Mouse (Mus musculus): ENCODE data around the gene Hic2.
A peak's percentile ranks its signal among the peaks of the same experiment; 100 is the strongest.

Gene Hic2

GRCm38 (mm10) chr16:17234499-17234895, 1.1 kb downstream of the Hic2 start:
- DNase-seq, result peak; percentile 64

- peak; percentile 49 for DNase-seq
Observed at GRCm38 (mm10) chr16:17234916-17235665, 1.7 kb downstream of the Hic2 start.

GRCm38 (mm10) chr16:17237634-17238033, 4.3 kb downstream of the Hic2 start:
- no peak for DNase-seq

GRCm38 (mm10) chr16:17239409-17239808, 6.0 kb downstream of the Hic2 start:
- no peak for DNase-seq

- DNase-seq, result no peak
Observed at GRCm38 (mm10) chr16:17243731-17244130, 10.4 kb downstream of the Hic2 start.

- DNase-seq, result no peak
Observed at GRCm38 (mm10) chr16:17244996-17245395, 11.6 kb downstream of the Hic2 start.

GRCm38 (mm10) chr16:17247727-17248126, 14.4 kb downstream of the Hic2 start:
- DNase-seq, result no peak

GRCm38 (mm10) chr16:17249135-17249534, 15.8 kb downstream of the Hic2 start:
- no peak for DNase-seq

- DNase-seq, result peak; percentile 83
Observed at GRCm38 (mm10) chr16:17251539-17251938, 18.2 kb downstream of the Hic2 start.

GRCm38 (mm10) chr16:17252086-17252726, 18.8 kb downstream of the Hic2 start:
- DNase-seq, result no peak

- no peak for DNase-seq
Observed at GRCm38 (mm10) chr16:17252841-17253240, 19.5 kb downstream of the Hic2 start.

- no peak for DNase-seq
Observed at GRCm38 (mm10) chr16:17254005-17254597, 20.7 kb downstream of the Hic2 start.

- no peak for DNase-seq
Observed at GRCm38 (mm10) chr16:17255270-17255669, 21.9 kb downstream of the Hic2 start.

- DNase-seq, result no peak
Observed at GRCm38 (mm10) chr16:17257359-17257821, 24.0 kb downstream of the Hic2 start.

GRCm38 (mm10) chr16:17258917-17259316, 25.5 kb downstream of the Hic2 start:
- DNase-seq, result no peak

- DNase-seq, result no peak
Observed at GRCm38 (mm10) chr16:17261341-17261740, 28.0 kb downstream of the Hic2 start.

GRCm38 (mm10) chr16:17266113-17266512, 32.7 kb downstream of the Hic2 start:
- no peak for DNase-seq

GRCm38 (mm10) chr16:17267937-17268336, 34.6 kb downstream of the Hic2 start:
- DNase-seq, result no peak

GRCm38 (mm10) chr16:17269872-17270271, 36.5 kb downstream of the Hic2 start:
- no peak for DNase-seq

- peak; percentile 67 for DNase-seq
Observed at GRCm38 (mm10) chr16:17271124-17271523, 37.8 kb downstream of the Hic2 start.

GRCm38 (mm10) chr16:17271856-17272255, 38.5 kb downstream of the Hic2 start:
- no peak for DNase-seq

GRCm38 (mm10) chr16:17275721-17276120, 42.3 kb downstream of the Hic2 start, which contains the start of gene Tmem191c:
Gene Tmem191c, plus strand, starts transcription at chr16:17276077.
- DNase-seq, result no peak

- DNase-seq, result peak; percentile 89
Observed at GRCm38 (mm10) chr16:17276164-17277151, 43.1 kb downstream of the Hic2 start.
